Mouse (Mus musculus) liver, adult 2 months (tissue): ENCODE measurements at regions not wholly inside any gene's neighbourhood (a gene's known extent, or its start where the extent isn't known, plus 50 kb on each side); places are given as distances from the start of the nearest gene placed in this dataset.

ENCODE experiments used
- DNase-seq: peaks from one replicate; pipeline ENCODE4 v3.0.0-alpha.2; 2011; ENCODE audit warnings: low read depth, low spot score; ENCODE audit errors: extremely low read depth
- H3K27ac ChIP-seq: fragments of 200-500 bp; replicated peaks from 2 replicates; pipeline ENCODE4 v1.5.1; 2012; ENCODE audit warnings: low read depth, mild to moderate bottlenecking, control low read depth, inconsistent platforms, low read length; ENCODE audit not compliant: insufficient read depth
- H3K27me3 ChIP-seq: fragments of 200-500 bp; 2 replicates; pipeline ENCODE4 v1.6.1; 2012; ENCODE audit warnings: mild to moderate bottlenecking, moderate library complexity, low read length, inconsistent platforms; ENCODE audit not compliant: control insufficient read depth, insufficient read depth
- H3K36me3 ChIP-seq: fragments of 200-500 bp; 2 replicates; pipeline ENCODE4 v1.6.1; 2012; ENCODE audit warnings: low read length, inconsistent platforms; ENCODE audit not compliant: control insufficient read depth, insufficient read depth
- H3K4me1 ChIP-seq: fragments of 200-500 bp; 2 replicates; pipeline ENCODE4 v1.6.1; 2011; ENCODE audit warnings: low read length; ENCODE audit not compliant: control insufficient read depth, insufficient read depth
- H3K4me3 ChIP-seq: fragments of 200-500 bp; 2 replicates; pipeline ENCODE4 v1.5.1; 2011; ENCODE audit warnings: low read depth, mild to moderate bottlenecking, control low read depth, low read length, moderate library complexity; ENCODE audit not compliant: insufficient read depth
- H3K79me2 ChIP-seq: fragments of 200-500 bp; 2 replicates; pipeline ENCODE4 v1.6.1; 2012; ENCODE audit warnings: inconsistent platforms, mild to moderate bottlenecking, low read length, moderate library complexity; ENCODE audit not compliant: control insufficient read depth, insufficient read depth
- H3K9ac ChIP-seq: fragments of 200-500 bp; 2 replicates; pipeline ENCODE4 v1.6.1; 2012; ENCODE audit warnings: low read depth, mild to moderate bottlenecking, control low read depth, inconsistent platforms, low read length
- CTCF ChIP-seq: fragments of 200-500 bp; IDR thresholded peaks from 2 replicates; pipeline ENCODE4 v1.5.1; 2011; ENCODE audit warnings: low read depth, low read length, control low read depth
- POLR2A ChIP-seq: fragments of 200-500 bp; IDR thresholded peaks from 2 replicates; pipeline ENCODE4 v1.6.1; 2011; ENCODE audit warnings: low read length, control low read depth; ENCODE audit not compliant: insufficient read depth; ENCODE audit errors: extremely low read depth
- WGBS: fragments of 180-500 bp; shearing (Covaris S2); methylation state at CpG from one replicate; pipeline ENCODE4 v1.1.7; 2018; 5-methylcytosine and 5-hydroxymethylcytosine counted together

GRCm38 (mm10) chr11:18821384-18821783 lies 197.4 kb downstream of the Meis1 start:
- 39% methylated on average over 1 of the region's 1 CpGs for WGBS
- no peak for TF ChIP-seq POLR2A
- TF ChIP-seq CTCF = peak; percentile 41; the same call in 1 of the 2 replicates
- Histone ChIP-seq H3K9ac (no peak overlapping the region), H3K36me3 (no peaks in the 10 kb centered on the region), H3K27ac (no peak overlapping the region), H3K4me1 (no peaks in the 10 kb centered on the region), H3K27me3 (no peaks in the 10 kb centered on the region), H3K4me3 (no peak overlapping the region), H3K79me2 (no peaks in the 10 kb centered on the region)
- DNase-seq = no peak

DNA sequence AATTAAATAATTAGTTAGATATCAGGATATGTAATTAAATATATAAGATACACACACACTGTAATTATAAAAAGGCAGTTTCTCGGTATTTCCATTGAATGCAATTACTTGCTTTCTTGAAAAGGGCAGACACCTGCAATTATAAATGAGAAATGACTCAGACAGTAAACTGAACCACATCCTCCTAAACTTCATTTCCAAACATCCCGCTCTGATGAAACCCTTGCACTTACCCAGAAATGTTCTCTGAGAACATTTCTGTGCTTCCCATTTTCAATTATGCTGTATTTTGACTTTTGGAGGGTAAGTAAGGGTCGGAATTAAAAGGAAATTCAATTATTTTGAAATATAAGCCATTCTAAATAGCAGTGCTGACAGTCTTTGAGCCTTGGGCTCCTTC lies 204.7 kb downstream of the Meis1 start:
- H3K4me3 ChIP-seq = no peak overlapping the region
- no peaks in the 10 kb centered on the region for H3K27me3 ChIP-seq
- TF ChIP-seq POLR2A (no peak), CTCF (no peak)

GRCm38 (mm10) chr11:18767479-18767878 lies 251.3 kb downstream of the Meis1 start:
- DNase-seq = no peak
- 89% methylated on average over 3 of the region's 3 CpGs for WGBS

More for the DNA sequence above, 204.7 kb downstream of the Meis1 start:
- Histone ChIP-seq H3K36me3 (no peaks in the 10 kb centered on the region), H3K9ac (no peak overlapping the region), H3K27ac (no peak overlapping the region), H3K79me2 (no peaks in the 10 kb centered on the region), H3K4me1 (no peaks in the 10 kb centered on the region)
- 88% methylated on average over 3 of the region's 3 CpGs for WGBS
- DNase-seq = no peak

DNA sequence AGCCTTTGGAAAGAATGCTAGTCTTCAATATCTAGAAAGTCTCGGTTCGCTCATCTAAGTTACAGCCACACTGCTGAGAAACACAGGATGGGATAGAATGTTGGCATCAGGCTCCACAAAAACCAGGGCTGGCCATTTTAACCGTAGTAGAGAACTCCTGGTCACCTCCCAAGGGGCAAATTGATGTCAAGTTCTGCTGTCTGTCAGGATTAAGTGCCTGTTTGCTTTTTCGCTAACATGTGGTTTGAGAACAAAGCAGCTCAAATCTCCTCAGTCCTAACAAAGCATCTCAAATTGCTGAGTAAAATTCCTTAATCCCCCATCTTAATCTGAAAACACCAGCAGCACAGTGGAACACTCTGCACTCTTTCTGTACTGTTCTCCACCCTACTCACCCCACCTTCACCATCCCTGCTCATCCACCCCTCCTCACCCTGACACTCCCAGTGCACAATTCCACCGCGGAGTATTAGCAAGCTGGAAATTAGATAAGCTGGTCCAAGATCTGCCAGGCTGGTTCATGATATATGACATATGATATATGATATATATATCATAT lies 252.2 kb downstream of the Meis1 start:
- no peak for DNase-seq
- Histone ChIP-seq H3K4me1 (no peaks in the 10 kb centered on the region), H3K27me3 (no peaks in the 10 kb centered on the region), H3K27ac (no peak overlapping the region), H3K36me3 (no peaks in the 10 kb centered on the region), H3K4me3 (no peak overlapping the region), H3K9ac (no peak overlapping the region), H3K79me2 (no peaks in the 10 kb centered on the region)
- TF ChIP-seq CTCF (no peak), POLR2A (no peak)
- WGBS = 82% methylated on average over 6 of the region's 6 CpGs

More at GRCm38 (mm10) chr11:18767479-18767878, 251.3 kb downstream of the Meis1 start:
- Histone ChIP-seq H3K9ac (no peak overlapping the region), H3K36me3 (no peaks in the 10 kb centered on the region), H3K4me3 (no peak overlapping the region), H3K4me1 (no peaks in the 10 kb centered on the region), H3K27ac (no peak overlapping the region), H3K79me2 (no peaks in the 10 kb centered on the region), H3K27me3 (no peaks in the 10 kb centered on the region)
- no peak for TF ChIP-seq POLR2A
- TF ChIP-seq CTCF = no peak

- DNase-seq = no peak
- H3K79me2 ChIP-seq = no peaks in the 10 kb centered on the region
- H3K9ac ChIP-seq = no peak overlapping the region
- TF ChIP-seq POLR2A = no peak
- TF ChIP-seq CTCF = no peak
- 88% methylated on average over 6 of the region's 6 CpGs for WGBS
- H3K36me3 ChIP-seq = no peaks in the 10 kb centered on the region
- no peak overlapping the region for H3K4me3 ChIP-seq
- no peak overlapping the region for H3K27ac ChIP-seq
- no peaks in the 10 kb centered on the region for H3K27me3 ChIP-seq
- no peaks in the 10 kb centered on the region for H3K4me1 ChIP-seq
These were observed 260.2 kb downstream of the Meis1 start for GRCm38 (mm10) chr11:18758591-18759074.

- H3K27ac ChIP-seq = no peak overlapping the region
- 77% methylated on average over 1 of the region's 1 CpGs for WGBS
- no peaks in the 10 kb centered on the region for H3K27me3 ChIP-seq
- H3K9ac ChIP-seq = no peak overlapping the region
- no peak for DNase-seq
- H3K79me2 ChIP-seq = no peaks in the 10 kb centered on the region
- H3K4me3 ChIP-seq = no peak overlapping the region
- H3K36me3 ChIP-seq = no peaks in the 10 kb centered on the region
- no peak for TF ChIP-seq POLR2A
- no peak for TF ChIP-seq CTCF
- H3K4me1 ChIP-seq = no peaks in the 10 kb centered on the region
These were observed 262.2 kb downstream of the Meis1 start for GRCm38 (mm10) chr11:18756576-18756975.
